Mouse (Mus musculus) heart, postnatal 14 days (tissue): ENCODE measurements at regions not wholly inside any gene's neighbourhood (a gene's known extent, or its start where the extent isn't known, plus 50 kb on each side); places are given as distances from the start of the nearest gene placed in this dataset.

ENCODE experiments used
- DNase-seq, 2 experiments: peaks; one replicate each; pipeline ENCODE4 v3.0.0; 2021 to 2022
- intact Hi-C: fragments of 180-260 bp; cut with DNase I; formaldehyde crosslinking; loops from one replicate; pipeline ENCODE4 v1.15.1; 2025

DNA sequence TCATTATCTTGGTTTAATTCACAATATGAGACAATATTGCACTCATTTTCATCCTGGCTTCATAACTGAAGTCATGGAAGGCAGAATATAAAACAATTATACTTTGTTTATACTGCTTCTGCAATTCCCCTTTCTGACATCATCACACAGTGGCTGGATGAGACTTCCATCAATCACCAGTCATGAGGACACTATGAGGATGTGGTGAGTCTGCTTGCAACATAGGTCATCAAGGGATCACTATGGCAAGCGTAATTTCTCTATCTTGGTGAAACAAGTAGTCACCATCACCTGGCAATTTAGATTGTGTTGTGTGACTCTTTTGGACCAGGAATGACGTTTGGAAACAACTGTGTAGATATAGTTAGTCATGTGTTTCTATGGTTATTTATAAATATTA lies 134.6 kb downstream of the Hao1 start:
- no peak for DNase-seq
- intact Hi-C loops = no loop called here

DNA sequence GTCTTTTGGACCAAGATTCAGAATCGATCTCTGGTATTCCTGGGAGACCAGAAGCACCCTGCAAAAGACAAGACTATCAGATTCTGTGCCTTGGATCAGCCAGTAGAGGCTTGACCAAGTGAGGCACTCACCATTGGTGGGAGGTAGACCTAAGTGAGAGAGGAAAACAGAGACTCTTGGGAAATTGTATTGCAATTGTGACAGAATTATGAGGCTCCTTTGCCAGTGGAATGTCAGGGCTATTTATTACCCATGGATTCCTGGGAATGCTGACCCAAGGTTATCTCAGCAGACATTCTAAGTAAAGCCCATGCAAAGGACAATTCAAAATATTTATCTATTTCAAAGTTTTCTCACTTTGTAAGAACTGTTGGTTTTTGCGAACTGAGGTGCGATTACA lies 154.6 kb downstream of the Hao1 start:
- no peak for DNase-seq

DNA sequence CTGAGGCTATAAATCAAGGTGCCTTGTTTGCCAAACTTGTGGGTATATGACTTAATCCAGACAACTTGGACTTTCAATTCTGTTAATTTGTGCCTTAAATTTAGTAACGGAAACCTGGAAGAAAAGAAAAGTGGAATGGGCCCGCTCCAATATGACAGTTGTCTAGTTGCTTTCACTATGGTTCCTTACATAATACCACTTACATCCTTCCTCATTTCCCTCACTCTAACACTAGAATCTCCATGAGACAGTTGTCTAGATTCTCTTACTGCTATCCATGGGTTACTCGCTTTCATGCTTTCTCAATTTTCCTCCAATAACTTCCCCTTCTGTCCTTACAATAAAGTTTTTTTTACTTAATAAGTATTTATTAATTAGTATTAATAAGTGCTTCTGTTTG lies 160.7 kb downstream of the Hao1 start:
- no peak for DNase-seq
- intact Hi-C loops = no loop called here

More for the DNA sequence above, 154.6 kb downstream of the Hao1 start:
- intact Hi-C loops = no loop called here

DNA sequence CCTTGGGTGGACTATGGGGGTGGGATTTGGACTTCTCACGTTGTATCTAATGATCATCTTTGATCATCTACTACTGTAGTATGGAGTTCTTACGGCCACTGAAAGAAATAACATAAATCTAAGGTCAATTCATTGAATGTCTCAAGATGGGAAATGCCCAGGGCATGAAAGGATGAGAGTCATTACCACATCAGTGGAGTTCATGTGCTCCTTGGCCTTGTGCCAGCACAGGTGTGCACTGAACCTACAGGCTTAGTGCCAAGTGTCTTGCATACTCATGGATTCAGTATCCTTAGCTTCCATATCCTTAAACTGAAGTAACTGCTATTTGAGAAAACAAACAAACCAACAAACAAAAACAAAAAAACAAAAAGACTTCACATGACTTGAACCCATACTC lies 179.1 kb downstream of the Hao1 start:
- DNase-seq = no peak
- intact Hi-C loops = no loop called here

DNA sequence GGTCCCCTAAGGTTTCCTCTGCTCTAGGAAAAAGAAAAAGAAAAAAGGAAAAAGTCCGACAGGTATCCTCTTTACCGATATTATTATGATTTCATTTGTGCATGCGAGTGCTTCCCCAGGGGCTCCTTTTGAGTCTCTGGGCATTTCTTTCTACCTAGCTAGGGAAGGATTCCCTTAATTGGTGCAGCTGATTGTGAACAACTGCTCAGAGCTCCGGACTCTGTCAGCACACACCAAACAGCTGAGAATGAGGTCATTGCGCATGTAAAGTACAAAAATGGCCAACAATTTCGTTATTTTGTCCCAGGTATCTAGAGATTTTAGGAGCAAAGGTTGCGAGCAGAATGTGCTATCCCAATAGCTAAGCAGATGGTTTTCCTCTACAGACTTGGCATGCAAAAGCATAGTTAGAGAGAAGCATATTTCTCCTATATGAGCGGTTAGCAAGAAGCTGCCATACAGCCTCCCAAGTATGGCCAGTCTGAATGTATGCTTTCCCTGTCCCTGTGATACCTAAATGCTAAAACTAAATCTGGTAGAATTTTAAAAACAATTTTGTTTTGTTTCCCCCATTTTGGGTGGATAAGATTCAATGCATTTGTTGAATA lies 203.2 kb downstream of the Hao1 start:
- intact Hi-C loops = no loop called here
- no peak for DNase-seq

DNA sequence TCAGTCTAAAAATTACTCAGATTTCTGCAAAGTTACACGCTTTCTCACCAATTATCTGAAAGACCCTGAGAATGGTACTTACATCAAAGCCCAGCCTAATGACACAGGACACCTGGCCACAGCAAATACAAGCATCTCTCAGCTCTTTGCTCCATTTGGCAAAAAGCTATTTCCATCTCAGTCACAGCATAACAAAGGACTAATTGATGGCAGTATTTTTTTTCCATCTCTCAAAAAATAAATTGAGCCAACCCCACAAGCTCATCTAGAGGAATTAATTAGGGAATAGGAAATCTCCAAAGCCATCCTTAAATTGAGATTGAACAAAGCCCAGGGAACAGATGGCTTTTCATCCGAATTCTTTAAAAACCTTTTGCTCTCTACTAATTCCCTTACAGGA lies 203.7 kb downstream of the Hao1 start:
- intact Hi-C loops = no loop called here

DNA sequence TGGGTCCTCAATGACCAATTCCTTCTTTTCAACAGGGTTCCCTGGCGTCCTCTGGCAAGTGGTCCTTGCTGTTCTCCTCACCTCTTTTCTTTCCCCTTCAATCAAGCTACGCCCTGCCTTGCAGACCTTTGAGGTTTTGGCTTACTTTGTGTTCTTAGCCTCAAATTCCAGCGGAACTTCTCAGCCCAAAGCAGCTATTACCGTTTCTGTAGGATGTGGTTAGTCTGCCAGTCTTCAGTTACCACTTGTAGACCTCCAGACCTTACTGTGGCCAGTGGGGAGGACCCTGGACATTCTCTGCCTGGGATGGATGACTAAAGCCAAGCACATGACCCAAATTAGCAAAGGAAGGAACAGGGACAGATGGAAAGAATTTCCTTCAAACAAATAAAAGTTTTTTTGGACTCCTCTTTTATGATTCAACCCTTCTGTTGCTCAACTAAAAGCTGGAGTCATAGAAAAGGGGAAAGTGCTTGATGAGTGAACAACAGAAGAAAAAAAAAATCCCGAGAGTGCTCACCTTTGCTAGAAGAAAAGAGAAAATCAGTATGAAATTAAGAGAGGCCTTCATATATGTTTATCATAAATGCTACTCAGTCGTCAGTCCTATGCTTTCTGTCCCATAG lies 211.5 kb downstream of the Hao1 start:
- intact Hi-C loops = no loop called here

More for the DNA sequence above, 203.7 kb downstream of the Hao1 start:
- no peak for DNase-seq

DNA sequence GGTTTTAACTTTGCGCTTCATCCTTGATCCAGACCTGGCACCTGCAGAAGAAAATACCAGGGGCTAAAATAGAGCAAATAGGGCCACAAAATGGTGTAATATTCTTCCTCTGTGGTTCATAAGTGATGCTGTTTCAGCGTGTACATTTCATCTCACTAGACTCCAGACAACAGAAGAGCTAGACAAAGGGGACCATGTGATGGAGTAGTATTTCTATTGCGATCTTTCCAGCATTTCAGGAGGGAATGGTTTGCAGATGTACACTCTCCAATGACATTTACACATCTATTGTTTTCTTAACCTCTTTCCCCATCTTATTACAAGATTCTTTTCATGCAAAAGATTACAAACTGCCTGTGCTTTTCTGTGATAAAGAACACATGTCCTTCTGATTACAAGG lies 246.1 kb downstream of the Hao1 start:
- no peak for DNase-seq
- intact Hi-C loops = no loop called here

More for the DNA sequence above, 211.5 kb downstream of the Hao1 start:
- DNase-seq = no peak

DNA sequence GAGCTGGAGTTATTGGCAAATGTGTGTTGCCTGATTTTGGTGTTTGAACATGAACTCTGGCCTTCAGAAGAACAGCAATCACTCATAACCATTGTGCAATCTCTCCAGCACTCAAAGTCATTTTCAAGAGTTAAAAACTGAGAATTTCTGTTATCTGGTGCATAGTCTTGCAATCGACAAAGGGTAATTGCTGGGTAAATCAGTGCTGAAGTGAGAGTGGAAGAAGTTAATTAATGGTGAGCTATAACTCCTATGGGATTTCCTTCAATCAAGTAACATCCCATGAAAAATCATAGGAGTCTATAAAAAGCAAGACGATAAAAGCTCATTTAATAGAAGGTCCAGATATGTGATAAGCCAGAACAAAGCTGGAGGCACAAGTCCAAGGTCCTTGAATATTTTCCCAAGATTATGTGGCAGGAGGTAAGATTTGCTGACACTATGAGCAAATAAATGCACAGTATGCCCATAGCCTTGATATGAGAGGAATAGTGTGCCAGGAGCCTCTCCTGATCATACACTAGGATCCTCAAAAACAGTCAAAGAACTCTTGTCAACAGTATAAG lies 264.0 kb downstream of the Hao1 start:
- DNase-seq = no peak
- intact Hi-C loops = no loop called here

DNA sequence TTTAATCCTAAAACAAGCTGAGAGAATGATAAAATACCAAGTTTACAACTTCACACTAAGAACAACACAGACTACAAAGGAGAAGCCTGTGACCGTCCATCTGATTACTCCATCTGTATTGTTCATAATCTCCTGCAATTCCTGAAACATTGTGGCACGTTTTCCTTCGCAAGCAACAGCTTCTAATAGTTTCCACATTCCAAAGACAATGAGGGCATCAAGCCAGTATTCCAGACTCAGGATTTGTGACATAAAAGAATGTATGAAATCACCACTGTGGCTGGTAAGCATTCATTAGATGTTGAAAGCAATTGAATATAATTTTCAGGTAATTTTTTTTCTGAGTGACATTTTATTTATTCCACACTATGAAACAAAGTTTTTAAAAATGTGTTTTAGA lies 278.3 kb downstream of the Hao1 start:
- DNase-seq = peak in 1 of 2 experiments; percentile 0
- intact Hi-C loops = no loop called here

DNA sequence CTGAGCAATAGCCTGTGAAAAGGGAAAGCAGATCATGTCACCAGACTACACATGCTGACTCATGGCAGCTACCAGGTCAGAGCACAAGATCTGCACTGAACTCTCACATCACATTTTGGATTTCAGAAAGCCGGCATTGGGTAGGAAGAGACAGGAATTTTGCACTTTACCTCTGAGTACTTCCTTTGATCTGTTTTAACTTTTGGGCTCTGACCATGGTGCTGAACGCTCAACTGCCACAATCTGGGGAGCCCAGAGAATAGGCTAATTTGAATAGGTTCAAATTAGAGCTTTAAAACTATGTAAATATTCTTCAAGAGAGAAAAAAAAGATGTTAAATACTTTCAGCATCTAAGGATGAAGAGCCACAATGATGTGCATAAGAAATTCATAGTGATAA lies 285.7 kb downstream of the Hao1 start:
- peak in 1 of 2 experiments; percentile 3 for DNase-seq
- intact Hi-C loops = no loop called here
